Mouse (Mus musculus) thymus, adult 2 months (tissue): ENCODE data around the gene Gk.

Source experiments
- CTCF ChIP-seq: fragments of 200-500 bp; IDR thresholded peaks from 2 replicates; pipeline ENCODE4 v1.5.1; 2012; ENCODE audit warnings: mild to moderate bottlenecking, control low read depth, low read length, moderate library complexity, borderline replicate concordance; ENCODE audit not compliant: control insufficient read depth, poor library complexity, insufficient read depth; ENCODE audit errors: extremely low read depth
- POLR2A ChIP-seq: fragments of 200-500 bp; IDR thresholded peaks from 2 replicates; pipeline ENCODE4 v1.6.1; 2012; ENCODE audit warnings: mild to moderate bottlenecking, low read length, control low read depth, moderate library complexity; ENCODE audit not compliant: control insufficient read depth, poor library complexity, insufficient read depth; ENCODE audit errors: extremely low read depth

DNA sequence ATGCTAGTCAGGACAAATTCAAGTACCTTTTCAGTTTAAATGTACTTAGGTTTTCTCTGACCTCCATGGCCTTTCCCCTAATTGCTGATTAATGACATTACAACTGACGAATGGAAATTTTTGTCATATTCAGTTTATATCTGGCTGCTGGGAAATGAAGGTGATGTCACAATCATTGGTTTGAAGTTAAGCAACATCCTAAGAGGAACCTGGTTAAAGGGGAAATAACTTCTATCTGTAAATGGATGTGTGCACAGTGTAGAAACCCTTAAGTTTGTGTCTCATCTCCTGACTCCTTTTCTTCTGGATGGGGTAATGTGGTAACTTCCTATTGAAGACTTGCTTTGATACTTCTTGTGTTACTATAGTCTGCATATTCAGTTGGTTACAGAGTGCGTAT, 20.8 kb upstream of the Gk start:
- TF ChIP-seq CTCF (no peak), POLR2A (no peak)
